Mouse (Mus musculus) bone marrow, adult 2 months (tissue): ENCODE measurements at regions not wholly inside any gene's neighbourhood (a gene's known extent, or its start where the extent isn't known, plus 50 kb on each side); places are given as distances from the start of the nearest gene placed in this dataset.
"Not testable (repeated sequence)": the region's sequence is repeated elsewhere in the genome, so short reads cannot be mapped to it uniquely, and the experiment has no call there.

Source experiments
- H3K27ac ChIP-seq: fragments of 200-500 bp; 2 replicates; pipeline ENCODE4 v1.5.1; 2012; ENCODE audit warnings: low read depth, mild to moderate bottlenecking, control low read depth, inconsistent platforms, low read length; ENCODE audit not compliant: control insufficient read depth, poor library complexity, insufficient read depth
- H3K4me1 ChIP-seq: fragments of 200-500 bp; 2 replicates; pipeline ENCODE4 v1.6.1; 2011; ENCODE audit warnings: low read length; ENCODE audit not compliant: control insufficient read depth, insufficient read depth
- H3K4me3 ChIP-seq: fragments of 200-500 bp; replicated peaks from 2 replicates; pipeline ENCODE3; 2011; ENCODE audit warnings: mild to moderate bottlenecking, low read depth, low read length, control low read depth; ENCODE audit not compliant: control insufficient read depth
- CTCF ChIP-seq: fragments of 200-500 bp; IDR thresholded peaks from 2 replicates; pipeline ENCODE4 v1.5.1; 2011; ENCODE audit warnings: low read length, control low read depth; ENCODE audit not compliant: control insufficient read depth, insufficient read depth
- POLR2A ChIP-seq: fragments of 200-500 bp; IDR thresholded peaks from 2 replicates; pipeline ENCODE4 v1.6.1; 2011; ENCODE audit warnings: low read depth, mild to moderate bottlenecking, control low read depth, low read length, borderline replicate concordance; ENCODE audit not compliant: control insufficient read depth
- WGBS: fragments of 180-500 bp; shearing (Covaris S2); methylation state at CpG from one replicate; pipeline ENCODE4 v1.1.7; 2018; 5-methylcytosine and 5-hydroxymethylcytosine counted together

DNA sequence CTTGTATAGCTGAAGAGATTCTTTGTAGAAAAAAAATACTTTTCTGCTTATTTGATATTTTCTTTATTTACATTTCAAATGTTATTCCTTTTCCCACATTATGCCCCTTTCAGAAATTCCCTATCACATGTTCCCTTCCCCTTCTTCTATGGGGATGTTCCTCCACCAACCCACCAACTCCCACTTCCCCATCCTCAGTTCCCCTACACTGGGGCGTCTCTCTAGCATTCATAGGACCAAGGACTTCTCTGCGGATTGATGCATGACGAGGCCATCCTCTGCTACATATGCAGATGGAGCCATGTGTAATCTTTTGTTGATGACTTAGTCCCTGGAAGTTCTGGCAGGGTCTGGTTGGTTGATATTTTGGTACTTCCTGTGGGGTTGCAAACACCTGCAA is 520.5 kb upstream of the Zfp386 start:
- TF ChIP-seq POLR2A (no peak), CTCF (no peak)
- H3K4me1 ChIP-seq = no peaks in the 10 kb centered on the region; the same call in 1 of the 2 replicates
- 48% methylated on average over 3 of the region's 3 CpGs for WGBS
- H3K27ac ChIP-seq = no peak overlapping the region
- H3K4me3 ChIP-seq = no peak overlapping the region

DNA sequence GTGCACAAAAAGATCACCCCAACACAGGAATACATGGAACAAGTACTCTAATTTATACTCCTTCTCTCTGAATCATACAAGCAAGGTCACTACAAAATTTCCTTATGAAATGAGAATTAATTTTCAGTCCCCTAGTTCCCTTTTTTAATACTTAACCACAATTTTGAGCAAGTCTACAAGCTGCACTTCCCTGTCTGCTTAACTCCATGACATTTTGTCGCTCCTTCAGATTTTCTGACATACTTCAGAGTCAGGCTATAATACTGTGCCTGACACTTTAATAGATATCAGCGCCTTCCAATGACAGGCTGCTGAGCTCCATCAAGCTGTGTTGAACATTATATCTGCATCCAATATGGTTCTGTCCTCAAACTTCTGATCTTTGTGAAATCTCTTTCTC is 505.0 kb upstream of the Zfp386 start:
- no peak for TF ChIP-seq CTCF
- no peak for TF ChIP-seq POLR2A
- no peak overlapping the region for H3K4me3 ChIP-seq
- H3K27ac ChIP-seq = no peak overlapping the region
- no peaks in the 10 kb centered on the region for H3K4me1 ChIP-seq
- 31% methylated on average over 2 of the region's 2 CpGs for WGBS

DNA sequence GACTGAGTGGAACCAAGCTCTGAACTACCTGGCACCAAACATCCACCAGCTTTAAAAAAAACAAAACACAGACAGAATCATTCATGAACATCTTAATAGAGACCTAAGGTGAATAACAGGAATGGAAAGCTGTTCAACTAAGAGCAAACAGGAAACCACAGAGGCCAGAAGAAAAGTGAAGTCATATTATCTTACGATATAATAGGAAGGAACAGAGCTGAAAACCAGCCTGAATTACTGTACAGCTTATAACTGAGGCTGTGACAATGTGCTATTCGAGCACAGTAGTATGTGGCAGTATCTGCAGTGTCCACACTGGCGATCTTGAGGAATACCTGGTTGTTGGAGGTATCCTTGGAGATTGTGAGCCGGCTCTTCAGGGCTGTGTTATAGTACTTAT is 480.6 kb upstream of the Zfp386 start:
- not testable (repeated sequence) for H3K4me3 ChIP-seq, H3K27ac ChIP-seq, H3K4me1 ChIP-seq
- 16% methylated on average over 4 of the region's 4 CpGs for WGBS

GRCm38 (mm10) chr12:115592985-115593384 is 454.5 kb upstream of the Zfp386 start:
- WGBS = 39% methylated on average over 4 of the region's 4 CpGs
- not testable (repeated sequence) for H3K27ac ChIP-seq, H3K4me3 ChIP-seq, H3K4me1 ChIP-seq

- TF ChIP-seq POLR2A (no peak), CTCF (no peak)
- 40% methylated on average over 2 of the region's 2 CpGs for WGBS
- Histone ChIP-seq H3K4me3 (no peak overlapping the region), H3K4me1 (no peaks in the 10 kb centered on the region; the same call in 1 of the 2 replicates), H3K27ac (no peak overlapping the region; the same call in 1 of the 2 replicates)
Measured at GRCm38 (mm10) chr12:115603763-115604162, 443.8 kb upstream of the Zfp386 start.

GRCm38 (mm10) chr12:115604951-115605350 is 442.6 kb upstream of the Zfp386 start:
- WGBS = 17% methylated on average over 3 of the region's 3 CpGs
- TF ChIP-seq CTCF (peak; percentile 55), POLR2A (no peak)
- Histone ChIP-seq H3K27ac (no peak overlapping the region), H3K4me3 (no peak overlapping the region), H3K4me1 (no peaks in the 10 kb centered on the region; the same call in 1 of the 2 replicates)

DNA sequence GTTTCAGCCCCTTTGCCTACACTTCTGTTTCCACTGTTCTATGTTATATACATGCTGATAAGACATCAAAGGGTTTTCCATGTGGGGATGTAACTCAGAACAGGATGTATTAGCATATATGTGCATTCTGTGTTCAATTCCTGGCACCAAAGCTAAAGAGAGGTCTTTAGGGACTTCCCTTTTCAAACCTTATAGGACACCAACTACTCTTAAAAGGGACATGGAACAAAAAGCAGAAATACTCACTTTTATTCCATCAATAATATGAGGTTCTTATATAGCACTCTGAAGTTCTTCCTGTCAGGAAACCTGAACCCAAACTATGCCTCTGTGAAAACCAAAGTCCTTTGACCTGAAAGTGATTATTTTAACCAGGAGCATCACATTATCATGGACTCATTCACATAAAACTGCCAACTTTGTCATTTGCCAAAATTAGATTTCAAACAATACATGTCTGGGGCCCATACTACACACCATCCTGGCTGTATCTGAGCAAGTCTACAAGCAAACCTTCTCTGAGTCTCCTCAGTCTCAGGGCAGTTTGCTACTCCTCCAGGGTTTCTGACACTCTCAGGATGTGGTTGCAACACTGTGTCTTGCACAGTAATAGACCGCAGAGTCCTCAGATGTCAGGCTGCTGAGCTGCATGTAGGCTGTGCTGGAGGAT is 424.8 kb upstream of the Zfp386 start:
- 9% methylated on average over 1 of the region's 1 CpGs for WGBS

DNA sequence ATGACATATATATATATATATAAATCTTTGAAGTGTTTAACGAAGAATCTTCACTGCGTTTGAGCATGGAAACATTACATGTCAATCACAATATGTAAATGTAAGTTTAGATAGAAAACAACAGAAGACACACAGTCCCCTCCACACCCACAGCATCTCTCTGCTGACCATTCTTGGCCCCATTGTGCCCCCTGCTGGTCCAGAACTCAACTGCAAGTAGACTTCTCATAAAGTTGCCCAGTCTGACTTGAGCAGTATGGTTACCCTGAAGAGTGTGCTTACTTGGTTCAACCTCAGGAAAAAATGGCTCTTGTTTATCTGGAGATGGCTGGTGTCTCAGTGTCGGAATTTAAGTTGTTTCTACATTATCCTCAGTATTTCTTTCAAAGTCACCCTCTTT is 423.3 kb upstream of the Zfp386 start:
- Histone ChIP-seq H3K4me1 (no peaks in the 10 kb centered on the region; the same call in 1 of the 2 replicates), H3K27ac (no peak overlapping the region), H3K4me3 (no peak overlapping the region)
- 66% methylated on average over 3 of the region's 3 CpGs for WGBS
- TF ChIP-seq POLR2A = no peak
- TF ChIP-seq CTCF = peak; percentile 52

More for the DNA sequence above, 424.8 kb upstream of the Zfp386 start:
- H3K4me1 ChIP-seq, H3K4me3 ChIP-seq, H3K27ac ChIP-seq: not testable (repeated sequence)

GRCm38 (mm10) chr12:115647599-115647998 is 399.9 kb upstream of the Zfp386 start:
- no peak overlapping the region for H3K4me3 ChIP-seq
- no peak for TF ChIP-seq CTCF
- no peak for TF ChIP-seq POLR2A
- 8% methylated on average over 3 of the region's 3 CpGs for WGBS

DNA sequence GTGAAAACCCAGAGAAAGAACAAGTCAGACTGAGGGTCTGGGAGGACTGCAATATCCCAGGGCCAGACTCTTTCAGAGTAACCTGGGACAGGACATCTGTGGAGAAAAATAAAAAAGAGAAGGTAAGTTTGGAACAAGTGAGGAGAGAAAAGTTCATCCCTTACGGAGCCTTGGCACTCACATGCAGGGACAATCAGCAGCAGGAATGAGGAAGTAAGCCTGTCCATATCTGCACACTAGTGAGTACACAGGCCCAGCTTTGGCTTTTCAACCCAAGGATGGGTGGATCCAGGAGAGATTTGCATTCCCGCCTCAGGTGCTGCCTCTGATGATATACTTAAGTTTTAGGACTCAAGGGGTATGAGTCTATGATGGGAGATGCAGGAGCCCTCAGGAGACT is 399.4 kb upstream of the Zfp386 start:
- WGBS = 34% methylated on average over 2 of the region's 2 CpGs
- H3K4me1 ChIP-seq, H3K4me3 ChIP-seq: not testable (repeated sequence)

More at GRCm38 (mm10) chr12:115647599-115647998, 399.9 kb upstream of the Zfp386 start:
- Histone ChIP-seq H3K27ac (no peak overlapping the region), H3K4me1 (no peaks in the 10 kb centered on the region)

More for the DNA sequence above, 399.4 kb upstream of the Zfp386 start:
- not testable (repeated sequence) for H3K27ac ChIP-seq
